Mouse (Mus musculus) heart, adult 8-10 months (tissue): ENCODE data around the gene Thpo. TPM values are rescaled to one million over a fixed set of nuclear protein-coding genes. Genes with fewer than 3 reads are reported as not detected.

ENCODE experiments used
- DNase-seq: peaks from one replicate; pipeline ENCODE4 v3.0.0; 2022; ENCODE audit warnings: low spot score
- total RNA-seq, 4 experiments: library from RNA; stranded (reverse); gene quantifications; 2 replicates each; pipeline ENCODE4 v1.2.4; 2022

Gene Thpo
- total RNA-seq, 4 experiments from 2014 or later: 0.27 to 0.31 (median 0.28) TPM; not detected in 1

DNA sequence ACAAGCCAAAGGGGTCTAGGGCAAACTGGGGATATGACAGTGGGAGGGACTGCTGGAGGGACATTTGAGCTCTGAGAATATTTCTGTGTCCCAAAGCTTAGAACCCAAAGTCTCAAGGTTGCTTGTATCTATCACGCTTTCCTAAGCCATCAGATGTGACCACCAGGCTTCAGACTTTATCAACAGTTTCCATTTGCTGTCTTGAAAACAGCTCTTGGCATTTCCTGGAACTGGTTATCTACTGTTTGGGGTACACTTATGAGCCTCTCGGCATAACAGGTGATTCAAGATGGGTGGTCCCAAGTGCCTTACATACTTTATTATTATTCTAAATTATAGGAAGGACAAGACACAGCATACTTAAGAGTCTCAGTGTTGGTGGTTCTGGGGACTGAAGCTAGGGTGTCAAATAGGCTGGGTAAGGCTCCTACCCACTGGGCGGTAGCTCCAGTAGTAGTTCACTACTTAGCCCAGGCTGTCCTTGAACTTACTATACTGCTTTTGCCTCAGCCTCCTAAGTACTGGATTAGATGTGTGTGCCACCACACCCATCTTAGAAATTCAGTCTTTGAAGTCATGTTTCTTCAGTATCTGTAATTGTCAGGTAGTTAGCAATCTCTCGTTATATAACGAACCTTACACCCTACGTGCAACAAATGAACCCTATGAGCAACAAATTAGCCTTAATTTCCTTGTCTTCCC lies 30.5 kb downstream of the Thpo start:
- DNase-seq: no peak

- DNase-seq: no peak
Observed at GRCm38 (mm10) chr16:20703071-20703470, 31.2 kb downstream of the Thpo start.

- peak; percentile 52 for DNase-seq
Observed at GRCm38 (mm10) chr16:20702522-20702893, 31.8 kb downstream of the Thpo start.

DNA sequence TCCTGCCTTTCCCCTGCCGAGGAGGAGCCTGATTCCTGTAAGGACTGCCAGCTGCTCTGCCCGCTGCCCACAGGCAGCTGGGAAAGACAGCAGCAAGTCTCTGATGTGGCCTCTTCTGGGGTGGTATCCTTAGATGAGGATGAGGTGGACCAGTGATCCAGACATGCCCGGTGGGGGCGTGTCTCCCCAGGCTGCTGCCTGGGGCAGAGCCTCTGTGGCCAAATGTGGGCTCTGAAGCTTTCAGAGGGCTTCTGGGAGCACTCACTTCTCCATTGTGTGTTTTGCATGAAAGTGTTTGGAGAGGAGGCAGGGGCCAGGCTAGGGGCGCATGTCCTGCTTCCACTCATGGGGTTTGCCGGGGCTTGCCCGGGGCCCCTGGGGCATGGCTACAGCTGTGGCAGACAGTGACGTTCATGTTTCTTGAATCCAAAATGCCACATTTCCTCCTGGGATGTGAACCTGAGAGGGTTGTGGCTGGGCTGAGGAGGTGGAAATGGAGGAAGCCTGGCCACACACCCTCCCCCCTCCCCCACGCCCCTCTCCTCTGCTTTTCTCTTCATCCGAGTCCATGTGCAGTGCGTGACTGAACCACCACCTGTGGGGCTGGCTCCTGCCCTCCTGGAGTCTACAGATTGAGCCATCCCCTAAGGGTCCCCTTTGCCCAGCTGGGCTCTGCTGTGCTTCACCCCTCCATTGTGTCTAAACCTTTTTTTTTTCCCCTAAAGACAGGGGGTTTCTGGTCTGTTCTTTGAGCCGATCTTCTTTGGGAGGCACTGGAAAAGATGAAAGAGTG lies 32.4 kb downstream of the Thpo start:
- DNase-seq: no peak

DNA sequence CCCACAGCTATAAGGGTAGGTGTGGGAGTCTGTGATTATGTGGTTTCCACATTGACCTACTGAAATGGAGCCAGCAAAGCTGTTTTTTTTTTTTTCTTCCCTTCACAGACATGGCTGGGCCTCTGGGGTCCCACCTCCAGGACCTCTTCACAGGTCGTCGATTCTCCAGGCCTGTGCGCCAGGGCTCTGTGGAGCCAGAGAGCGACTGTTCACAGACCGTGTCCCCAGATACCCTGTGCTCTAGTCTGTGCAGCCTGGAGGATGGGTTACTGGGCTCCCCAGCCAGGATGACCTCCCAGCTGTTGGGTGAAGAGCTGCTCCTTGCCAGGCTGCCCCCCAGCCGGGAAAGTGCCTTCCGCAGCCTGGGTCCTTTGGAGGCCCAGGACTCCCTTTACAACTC lies 33.0 kb downstream of the Thpo start:
- DNase-seq: no peak

DNA sequence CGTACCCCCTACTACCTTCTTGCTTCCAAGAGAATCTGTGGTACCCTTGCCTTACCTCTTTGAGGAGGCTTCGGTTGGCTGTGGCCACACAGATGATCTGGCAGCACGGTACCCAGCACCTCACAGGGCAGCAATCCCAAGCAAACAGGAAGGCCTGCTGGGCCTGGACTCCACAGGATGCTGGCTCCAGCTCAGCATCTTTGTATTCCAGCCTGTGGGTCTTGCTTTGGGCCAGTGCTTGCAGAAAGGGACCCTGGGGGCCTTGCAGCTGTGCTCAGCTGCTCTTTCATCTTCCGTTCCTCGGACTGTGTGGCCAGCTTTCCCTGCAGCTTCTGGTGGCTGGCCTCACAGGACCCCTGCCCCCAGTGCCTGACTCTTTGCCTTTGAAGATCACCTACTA lies 34.3 kb downstream of the Thpo start:
- DNase-seq: no peak

DNA sequence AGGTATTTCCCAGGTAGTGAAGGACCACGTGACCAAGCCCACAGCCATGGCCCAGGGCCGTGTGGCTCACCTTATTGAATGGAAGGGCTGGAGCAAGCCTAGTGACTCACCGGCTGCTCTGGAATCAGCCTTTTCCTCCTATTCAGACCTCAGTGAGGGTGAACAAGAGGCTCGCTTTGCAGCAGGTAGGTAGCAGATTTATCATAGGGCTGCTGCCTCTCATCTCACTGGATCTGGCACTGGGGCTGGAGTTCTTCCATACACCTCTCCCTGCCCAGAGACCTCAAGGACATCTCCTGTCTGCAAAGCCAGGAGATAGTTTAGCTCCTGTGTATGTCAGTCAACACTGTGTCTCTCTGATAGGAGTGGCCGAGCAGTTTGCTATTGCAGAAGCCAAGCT lies 35.0 kb downstream of the Thpo start:
- no peak for DNase-seq

GRCm38 (mm10) chr16:20695622-20696323 lies 38.5 kb downstream of the Thpo start:
- peak; percentile 87 for DNase-seq

GRCm38 (mm10) chr16:20694781-20695180 lies 39.5 kb downstream of the Thpo start:
- peak; percentile 66 for DNase-seq

DNA sequence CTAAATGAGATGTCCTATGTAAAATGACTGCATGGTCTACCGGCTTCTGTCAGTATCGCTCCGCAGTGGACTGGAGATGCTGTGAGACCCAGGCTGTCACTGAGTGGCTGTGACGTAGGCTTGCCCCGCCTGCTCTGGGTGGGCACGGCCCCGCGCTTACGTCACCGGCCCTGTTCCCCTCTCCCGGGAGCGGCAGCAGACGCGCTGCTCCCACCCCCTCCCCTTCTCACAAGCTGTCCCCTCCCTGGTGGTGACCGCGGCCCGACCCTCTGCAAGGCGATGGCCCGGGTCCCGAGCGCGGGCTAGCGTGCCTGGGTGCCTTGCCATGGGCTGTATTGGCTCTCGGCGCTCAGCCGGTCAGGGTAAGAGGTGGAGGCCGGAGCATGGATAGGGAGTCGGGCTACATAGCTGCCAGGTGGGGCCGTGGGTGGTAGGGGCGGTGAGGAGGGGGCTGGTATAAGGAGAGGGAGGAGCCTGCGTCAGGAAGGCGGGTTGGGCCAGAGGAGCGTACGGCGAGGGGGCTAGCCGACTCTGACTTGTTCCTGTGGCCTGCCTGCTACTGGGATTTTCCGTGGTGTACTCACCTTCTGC lies 41.1 kb downstream of the Thpo start, which contains the start of gene Fam131a:
TSS of gene Fam131a (plus strand) at position 131 of the 591 bp plus-strand sequence.
- peak; percentile 91 for DNase-seq

- no peak for DNase-seq
Observed at GRCm38 (mm10) chr16:20692241-20692965, 41.9 kb downstream of the Thpo start.

DNA sequence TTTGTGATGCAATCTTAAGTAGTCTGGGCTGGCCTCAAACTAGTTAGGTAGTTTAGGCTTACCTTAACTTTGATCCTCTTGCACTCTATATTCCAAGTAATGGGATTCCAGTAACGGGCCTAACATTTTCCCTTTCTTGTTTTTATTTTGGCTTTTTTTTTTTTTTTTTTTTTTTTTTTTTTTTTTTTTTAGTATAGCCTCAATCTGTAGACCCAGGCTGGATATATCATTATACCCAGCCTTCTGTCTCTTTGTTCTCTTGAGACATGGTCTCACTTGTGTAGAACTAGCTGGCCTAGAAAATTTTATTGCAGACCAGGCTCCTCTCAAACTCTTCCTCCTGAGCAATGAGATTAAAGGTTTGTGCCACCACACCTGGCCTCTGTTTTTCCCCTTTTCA lies 42.7 kb downstream of the Thpo start:
- no peak for DNase-seq

DNA sequence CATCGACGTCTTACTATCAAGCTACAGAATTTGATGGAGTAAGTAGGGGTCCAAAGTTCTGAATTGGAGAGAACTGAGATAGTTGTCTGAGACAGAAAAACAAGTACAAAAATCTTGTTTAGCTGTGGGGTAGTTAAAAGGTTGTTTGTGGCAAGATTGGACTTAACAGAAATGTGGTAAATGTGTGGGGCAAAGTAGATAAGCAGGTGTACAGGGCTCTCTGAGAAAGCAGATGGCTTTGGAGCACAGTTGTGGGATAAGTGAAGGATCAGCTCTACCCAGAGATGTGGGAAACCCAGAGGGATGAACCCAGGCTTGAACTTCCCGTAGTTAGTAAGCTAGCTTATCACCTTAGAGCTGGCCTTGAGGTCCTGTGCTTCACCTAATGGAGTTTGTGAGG lies 43.5 kb downstream of the Thpo start:
- DNase-seq: no peak

GRCm38 (mm10) chr16:20677974-20678675 lies 56.2 kb downstream of the Thpo start:
- DNase-seq: peak; percentile 81

DNA sequence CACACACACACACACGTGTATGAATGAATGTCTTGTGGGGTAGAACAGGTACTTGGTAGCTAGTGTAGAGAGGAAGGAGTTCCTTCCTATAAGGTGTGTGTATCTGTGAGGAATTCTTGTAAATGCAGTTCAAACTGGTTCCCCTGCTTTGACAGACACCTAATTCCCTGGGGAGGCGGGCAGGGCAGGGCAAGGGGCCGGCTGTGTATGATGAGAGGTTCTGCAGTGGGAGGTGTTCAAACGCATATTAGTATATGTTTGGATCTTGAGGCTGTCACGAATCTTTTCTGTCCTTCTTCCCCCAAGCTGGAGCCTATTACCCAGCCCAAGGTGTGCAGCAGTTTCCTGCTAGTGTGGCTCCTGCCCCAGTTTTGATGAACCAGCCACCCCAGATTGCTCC lies 56.9 kb downstream of the Thpo start:
- no peak for DNase-seq

DNA sequence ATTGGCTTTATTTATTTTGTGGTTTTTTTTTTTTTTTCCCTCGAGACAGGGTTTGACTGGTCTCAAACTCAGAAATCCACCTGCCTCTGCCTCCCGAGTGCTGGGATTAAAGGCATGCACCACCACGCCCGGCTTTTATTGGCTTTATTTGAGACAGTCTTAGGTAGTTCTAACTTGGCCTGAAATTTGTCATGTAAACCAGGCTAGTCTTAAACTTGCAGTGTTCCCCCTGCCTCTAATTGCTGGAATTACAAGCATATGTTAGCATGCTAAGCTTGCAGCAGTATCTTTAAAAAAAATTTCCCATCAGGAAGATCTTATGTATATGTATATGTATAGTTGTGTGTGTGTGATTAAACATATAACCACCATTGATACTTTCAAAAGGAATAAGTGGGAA lies 57.6 kb downstream of the Thpo start:
- DNase-seq: no peak

- DNase-seq: no peak
Observed at GRCm38 (mm10) chr16:20675213-20675612, 59.1 kb downstream of the Thpo start.
